Mouse (Mus musculus) liver, embryonic 15.5 days (tissue): Measurements from ENCODE around the gene Hacd2. TPM values are rescaled to one million over a fixed set of nuclear protein-coding genes. Genes with fewer than 3 reads are reported as not detected.

ENCODE experiments used
- ATAC-seq: fragments of 200-750 bp; cut with Nextera tagmentation; 2 replicates; pipeline ENCODE4 v1.8.0; 2017; ENCODE audit warnings: moderate number of reproducible peaks, mild to moderate bottlenecking, moderate library complexity; ENCODE audit not compliant: insufficient read depth
- H3K27ac ChIP-seq: fragments of 300-500 bp; sonication (generic); replicated peaks from 2 replicates; pipeline ENCODE4 v1.5.1; 2015; ENCODE audit warnings: mild to moderate bottlenecking, inconsistent platforms
- H3K27me3 ChIP-seq: fragments of 300-500 bp; sonication (generic); 2 replicates; pipeline ENCODE4 v1.6.1; 2015; ENCODE audit warnings: mild to moderate bottlenecking, inconsistent platforms
- H3K36me3 ChIP-seq: fragments of 300-500 bp; sonication (generic); replicated peaks from 2 replicates; pipeline ENCODE4 v1.6.1; 2015; ENCODE audit warnings: moderate library complexity, mild to moderate bottlenecking, inconsistent platforms
- H3K4me1 ChIP-seq: fragments of 300-500 bp; sonication (generic); replicated peaks from 2 replicates; pipeline ENCODE4 v1.6.1; 2015; ENCODE audit warnings: inconsistent platforms
- H3K4me2 ChIP-seq: fragments of 300-500 bp; sonication (generic); 2 replicates; pipeline ENCODE4 v1.6.1; 2015; ENCODE audit warnings: moderate library complexity, mild to moderate bottlenecking, inconsistent platforms
- H3K4me3 ChIP-seq: fragments of 300-500 bp; sonication (generic); replicated peaks from 2 replicates; pipeline ENCODE4 v1.5.1; 2015; ENCODE audit warnings: mild to moderate bottlenecking, inconsistent platforms
- H3K9ac ChIP-seq: fragments of 300-500 bp; sonication (generic); 2 replicates; pipeline ENCODE4 v1.6.1; 2015; ENCODE audit warnings: moderate library complexity, mild to moderate bottlenecking, inconsistent platforms
- H3K9me3 ChIP-seq: fragments of 300-500 bp; sonication (generic); replicated peaks from 2 replicates; pipeline ENCODE4 v1.6.1; 2016; ENCODE audit warnings: inconsistent platforms
- WGBS: fragments of 180-500 bp; shearing (Covaris S2); methylation state at CpG from one replicate; pipeline ENCODE4 v1.1.7; 2015; ENCODE audit warnings: mixed read lengths; ENCODE audit not compliant: insufficient replicate concordance; 5-methylcytosine and 5-hydroxymethylcytosine counted together
- polyA plus RNA-seq: library from polyadenylated mRNA; unstranded; fragments of >200 nt; fragmentation: Nextera tagmentation; extraction: Ambion mirVana; gene quantifications from 2 replicates; pipeline ENCODE4 v1.2.1, GENCODE M21; 2015

Hacd2 gene
- polyA plus RNA-seq: 105 and 116 TPM in 2 replicates

- peak within 1 kb of the TSS; percentile 81 for H3K9ac ChIP-seq
- H3K4me2 ChIP-seq: peak within 1 kb of the TSS; percentile 88
- peak; percentile 95 for ATAC-seq
- no peaks in the 10 kb centered on the region for H3K9me3 ChIP-seq
- peak within 1 kb of the TSS; percentile 93 for H3K4me3 ChIP-seq
- peak within 1 kb of the TSS; percentile 84 for H3K27ac ChIP-seq
- H3K4me1 ChIP-seq: peaks cover 10% of the 10 kb centered on the region; the same call in 1 of the 2 replicates
- peaks cover 19% of the 10 kb centered on the region for H3K27me3 ChIP-seq
- under 1% methylated on average over 97 of the region's 97 CpGs for WGBS
- 0 out of 2 replicates have a peak, but pooled peaks cover 4% of the 10 kb centered on the region for H3K36me3 ChIP-seq
Measured at GRCm38 (mm10) chr16:35022242-35023137, at the start of gene Hacd2. Gene Hacd2, plus strand, starts transcription at chr16:35022428.

- 65% methylated on average over 12 of the region's 12 CpGs for WGBS
- Histone ChIP-seq H3K4me2 (no peak overlapping the region), H3K9ac (no peak overlapping the region), H3K36me3 (no peaks in the 10 kb centered on the region), H3K4me1 (no peaks in the 10 kb centered on the region), H3K4me3 (no peak overlapping the region), H3K9me3 (no peaks in the 10 kb centered on the region), H3K27me3 (no peaks in the 10 kb centered on the region), H3K27ac (no peak overlapping the region)
- no peak for ATAC-seq
Measured at GRCm38 (mm10) chr16:34972471-34972870, 49.8 kb upstream of the Hacd2 start.

GRCm38 (mm10) chr16:34975544-34975943 is 46.7 kb upstream of the Hacd2 start:
- ATAC-seq: no peak
- no peak overlapping the region for H3K9ac ChIP-seq
- H3K4me1 ChIP-seq: no peaks in the 10 kb centered on the region
- H3K4me3 ChIP-seq: no peak overlapping the region
- H3K27me3 ChIP-seq: no peaks in the 10 kb centered on the region
- no peak overlapping the region for H3K4me2 ChIP-seq
- WGBS: 27% methylated on average over 2 of the region's 2 CpGs
- no peaks in the 10 kb centered on the region for H3K9me3 ChIP-seq
- H3K36me3 ChIP-seq: no peaks in the 10 kb centered on the region
- H3K27ac ChIP-seq: no peak overlapping the region

- Histone ChIP-seq H3K9me3 (no peaks in the 10 kb centered on the region), H3K9ac (no peak overlapping the region)
Measured at GRCm38 (mm10) chr16:34976630-34977029, 45.6 kb upstream of the Hacd2 start.

GRCm38 (mm10) chr16:34978018-34978417 is 44.2 kb upstream of the Hacd2 start:
- Histone ChIP-seq H3K4me2 (no peak overlapping the region), H3K36me3 (no peaks in the 10 kb centered on the region), H3K9ac (no peak overlapping the region), H3K4me3 (no peak overlapping the region), H3K27me3 (no peaks in the 10 kb centered on the region), H3K4me1 (no peaks in the 10 kb centered on the region), H3K9me3 (no peaks in the 10 kb centered on the region), H3K27ac (no peak overlapping the region)
- 71% methylated on average over 7 of the region's 7 CpGs for WGBS
- no peak for ATAC-seq

More at GRCm38 (mm10) chr16:34976630-34977029, 45.6 kb upstream of the Hacd2 start:
- no peak overlapping the region for H3K27ac ChIP-seq
- no peak overlapping the region for H3K4me3 ChIP-seq
- no peaks in the 10 kb centered on the region for H3K27me3 ChIP-seq
- no peak for ATAC-seq
- 73% methylated on average over 13 of the region's 13 CpGs for WGBS
- no peaks in the 10 kb centered on the region for H3K36me3 ChIP-seq
- H3K4me2 ChIP-seq: no peak overlapping the region
- H3K4me1 ChIP-seq: no peaks in the 10 kb centered on the region

- WGBS: 75% methylated on average over 7 of the region's 7 CpGs
- H3K27ac ChIP-seq: no peak overlapping the region
Measured at GRCm38 (mm10) chr16:34981009-34981408, 41.2 kb upstream of the Hacd2 start.

GRCm38 (mm10) chr16:34984203-34985030 is 37.8 kb upstream of the Hacd2 start:
- Histone ChIP-seq H3K9ac (no peak overlapping the region), H3K4me2 (no peak overlapping the region), H3K9me3 (no peaks in the 10 kb centered on the region), H3K27ac (no peak overlapping the region), H3K4me3 (no peak overlapping the region), H3K36me3 (no peaks in the 10 kb centered on the region), H3K4me1 (no peaks in the 10 kb centered on the region), H3K27me3 (no peaks in the 10 kb centered on the region)
- WGBS: 58% methylated on average over 11 of the region's 11 CpGs
- ATAC-seq: no peak

More at GRCm38 (mm10) chr16:34981009-34981408, 41.2 kb upstream of the Hacd2 start:
- H3K36me3 ChIP-seq: no peaks in the 10 kb centered on the region
- H3K9ac ChIP-seq: no peak overlapping the region
- H3K4me3 ChIP-seq: no peak overlapping the region
- no peaks in the 10 kb centered on the region for H3K27me3 ChIP-seq
- no peak overlapping the region for H3K4me2 ChIP-seq
- H3K4me1 ChIP-seq: no peaks in the 10 kb centered on the region
- ATAC-seq: 0 out of 2 replicates have a peak, but pooled peaks have one; percentile 28
- no peaks in the 10 kb centered on the region for H3K9me3 ChIP-seq

GRCm38 (mm10) chr16:34985031-34985346 is 37.2 kb upstream of the Hacd2 start:
- H3K9ac ChIP-seq: no peak overlapping the region
- H3K4me3 ChIP-seq: no peak overlapping the region
- H3K36me3 ChIP-seq: no peaks in the 10 kb centered on the region
- H3K9me3 ChIP-seq: no peaks in the 10 kb centered on the region
- no peak overlapping the region for H3K27ac ChIP-seq
- no peak overlapping the region for H3K4me2 ChIP-seq
- no peaks in the 10 kb centered on the region for H3K27me3 ChIP-seq
- ATAC-seq: no peak
- H3K4me1 ChIP-seq: no peaks in the 10 kb centered on the region
- 49% methylated on average over 2 of the region's 2 CpGs for WGBS

- Histone ChIP-seq H3K9ac (no peak overlapping the region), H3K9me3 (no peaks in the 10 kb centered on the region), H3K36me3 (no peaks in the 10 kb centered on the region), H3K4me1 (no peaks in the 10 kb centered on the region), H3K27ac (no peak overlapping the region), H3K4me2 (no peak overlapping the region), H3K4me3 (no peak overlapping the region), H3K27me3 (no peaks in the 10 kb centered on the region)
- WGBS: 62% methylated on average over 13 of the region's 13 CpGs
- no peak for ATAC-seq
Measured at GRCm38 (mm10) chr16:34986211-34986825, 35.9 kb upstream of the Hacd2 start.

- Histone ChIP-seq H3K36me3 (no peaks in the 10 kb centered on the region), H3K4me3 (no peak overlapping the region), H3K27me3 (no peaks in the 10 kb centered on the region), H3K4me1 (0 out of 2 replicates have a peak, but pooled peaks cover 6% of the 10 kb centered on the region), H3K9me3 (no peaks in the 10 kb centered on the region), H3K4me2 (no peak overlapping the region), H3K9ac (no peak overlapping the region), H3K27ac (no peak overlapping the region)
- ATAC-seq: no peak
- 54% methylated on average over 3 of the region's 3 CpGs for WGBS
Measured at GRCm38 (mm10) chr16:34991365-34991764, 30.9 kb upstream of the Hacd2 start.

- H3K9me3 ChIP-seq: no peaks in the 10 kb centered on the region
- ATAC-seq: no peak
- H3K4me2 ChIP-seq: no peak overlapping the region
- H3K4me3 ChIP-seq: no peak overlapping the region
- H3K4me1 ChIP-seq: 0 out of 2 replicates have a peak, but pooled peaks cover 6% of the 10 kb centered on the region
- H3K27ac ChIP-seq: no peak overlapping the region
- no peaks in the 10 kb centered on the region for H3K27me3 ChIP-seq
- WGBS: 70% methylated on average over 5 of the region's 5 CpGs
- no peak overlapping the region for H3K9ac ChIP-seq
- H3K36me3 ChIP-seq: no peaks in the 10 kb centered on the region
Measured at GRCm38 (mm10) chr16:34992854-34993253, 29.4 kb upstream of the Hacd2 start.
